Mouse (Mus musculus) lung, postnatal 0 days (tissue): ENCODE measurements around the gene Mpg. TPM values are rescaled to one million over a fixed set of nuclear protein-coding genes. Genes with fewer than 3 reads are reported as not detected.

Experiments
- ATAC-seq: fragments of 200-750 bp; cut with Nextera tagmentation; 2 replicates; pipeline ENCODE4 v1.8.0; 2017; ENCODE audit warnings: moderate library complexity
- DNase-seq: peaks from one replicate; pipeline ENCODE4 v3.0.0-alpha.2; 2016; ENCODE audit warnings: low spot score
- H3K27ac ChIP-seq: fragments of 300-500 bp; sonication (generic); 2 replicates; pipeline ENCODE4 v1.5.1; 2014; ENCODE audit warnings: antibody characterized with exemption, mild to moderate bottlenecking, low read length, mixed read lengths
- H3K27me3 ChIP-seq: fragments of 300-500 bp; sonication (generic); replicated peaks from 2 replicates; pipeline ENCODE4 v1.6.1; 2014; ENCODE audit warnings: low read length, mixed read lengths; ENCODE audit not compliant: insufficient read depth
- H3K36me3 ChIP-seq: fragments of 300-500 bp; sonication (generic); 2 replicates; pipeline ENCODE4 v1.6.1; 2014; ENCODE audit warnings: low read length, mixed read lengths; ENCODE audit not compliant: insufficient read depth
- H3K4me1 ChIP-seq: fragments of 300-500 bp; sonication (generic); 2 replicates; pipeline ENCODE4 v1.6.1; 2014; ENCODE audit warnings: antibody characterized with exemption, low read depth, low read length, mixed read lengths; ENCODE audit not compliant: insufficient read depth
- H3K4me2 ChIP-seq: fragments of 300-500 bp; sonication (generic); replicated peaks from 2 replicates; pipeline ENCODE4 v1.6.1; 2014; ENCODE audit warnings: low read depth, mild to moderate bottlenecking, low read length, moderate library complexity, mixed read lengths
- H3K4me3 ChIP-seq: fragments of 300-500 bp; sonication (generic); 2 replicates; pipeline ENCODE4 v1.5.1; 2014; ENCODE audit warnings: low read depth, low read length
- H3K9ac ChIP-seq: fragments of 300-500 bp; sonication (generic); replicated peaks from 2 replicates; pipeline ENCODE4 v1.6.1; 2014; ENCODE audit warnings: low read depth, mild to moderate bottlenecking
- H3K9me3 ChIP-seq: fragments of 300-500 bp; sonication (generic); 2 replicates; pipeline ENCODE4 v1.6.1; 2016; ENCODE audit warnings: low read length, mixed read lengths
- CTCF ChIP-seq: IDR thresholded peaks from 2 replicates; pipeline ENCODE4 v1.5.1; 2016; ENCODE audit warnings: antibody characterized with exemption, mild to moderate bottlenecking
- EP300 ChIP-seq: IDR thresholded peaks from 2 replicates; pipeline ENCODE4 v1.6.1; 2016; ENCODE audit warnings: antibody characterized with exemption, mild to moderate bottlenecking, control low read depth
- WGBS: fragments of 180-500 bp; shearing (Covaris S2); extraction: QIAGEN DNeasy Blood & Tissue Kit; methylation state at CpG from one replicate; pipeline ENCODE4 v1.1.7; 2014; 5-methylcytosine and 5-hydroxymethylcytosine counted together
- polyA plus RNA-seq: library from polyadenylated mRNA; unstranded; fragments of >200 nt; fragmentation: Nextera tagmentation; extraction: Ambion mirVana; gene quantifications from 2 replicates; pipeline ENCODE4 v1.2.1, GENCODE M21; 2015

Mpg gene
- polyA plus RNA-seq, 1 experiment from 2014 or later: 22.9 TPM

GRCm38 (mm10) chr11:32278458-32278957, 52.2 kb downstream of the Mpg start:
- TF ChIP-seq CTCF: no peak
- TF ChIP-seq EP300: no peak
- H3K27me3 ChIP-seq: 0 out of 2 replicates have a peak, but pooled peaks cover 2% of the 10 kb centered on the region
- 70% methylated on average over 12 of the region's 12 CpGs for WGBS

GRCm38 (mm10) chr11:32280646-32281045, 54.3 kb downstream of the Mpg start:
- Histone ChIP-seq H3K4me3 (no peak overlapping the region), H3K4me1 (no peaks in the 10 kb centered on the region), H3K27me3 (0 out of 2 replicates have a peak, but pooled peaks cover 2% of the 10 kb centered on the region), H3K9ac (no peak overlapping the region), H3K27ac (no peak overlapping the region), H3K36me3 (no peaks in the 10 kb centered on the region), H3K4me2 (no peak overlapping the region), H3K9me3 (no peaks in the 10 kb centered on the region)
- WGBS: 69% methylated on average over 2 of the region's 2 CpGs
- TF ChIP-seq EP300: no peak
- DNase-seq: no peak
- ATAC-seq: no peak

More at GRCm38 (mm10) chr11:32278458-32278957, 52.2 kb downstream of the Mpg start:
- H3K4me2 ChIP-seq: no peak overlapping the region
- no peaks in the 10 kb centered on the region for H3K36me3 ChIP-seq
- DNase-seq (no peak), ATAC-seq (no peak)
- H3K27ac ChIP-seq: no peak overlapping the region
- no peaks in the 10 kb centered on the region for H3K9me3 ChIP-seq
- no peak overlapping the region for H3K4me3 ChIP-seq
- H3K9ac ChIP-seq: no peak overlapping the region
- H3K4me1 ChIP-seq: no peaks in the 10 kb centered on the region

GRCm38 (mm10) chr11:32281416-32282144, 55.3 kb downstream of the Mpg start:
- DNase-seq: no peak
- H3K4me3 ChIP-seq: no peak overlapping the region

More at GRCm38 (mm10) chr11:32281416-32282144, 55.3 kb downstream of the Mpg start:
- Histone ChIP-seq H3K36me3 (no peaks in the 10 kb centered on the region), H3K9me3 (no peaks in the 10 kb centered on the region), H3K27me3 (0 out of 2 replicates have a peak, but pooled peaks cover 2% of the 10 kb centered on the region), H3K4me1 (no peaks in the 10 kb centered on the region), H3K27ac (no peak overlapping the region), H3K9ac (no peak overlapping the region), H3K4me2 (no peak overlapping the region)
- TF ChIP-seq CTCF (no peak), EP300 (no peak)
- 68% methylated on average over 1 of the region's 1 CpGs for WGBS
- ATAC-seq: no peak

Other genes with a start within 250 kb of the Mpg start
- 0.20 and 0.38 TPM in 2 replicates for gene Nsg2, start 226.0 kb upstream of the Mpg start, polyA plus RNA-seq
- gene Il9r, start 26.2 kb upstream of the Mpg start, polyA plus RNA-seq: 0.05 TPM in 1 of 2 replicates, not detected in the other
- 18.9 and 20.8 TPM in 2 replicates for gene Snrnp25, start 21.1 kb upstream of the Mpg start, polyA plus RNA-seq
- gene Rhbdf1, start 4.2 kb upstream of the Mpg start, polyA plus RNA-seq: 54.8 and 58.5 TPM in 2 replicates
- gene Nprl3, start 41.2 kb downstream of the Mpg start, polyA plus RNA-seq: 33.6 TPM in 2 replicates
- 5.0 and 7.7 TPM in 2 replicates for gene Hba-x, start 49.9 kb downstream of the Mpg start, polyA plus RNA-seq
- gene Hba-a1, start 57.0 kb downstream of the Mpg start, polyA plus RNA-seq: 11,284 and 13,685 TPM in 2 replicates
- gene Hbq1b, start 60.5 kb downstream of the Mpg start, polyA plus RNA-seq: 2.8 and 4.0 TPM in 2 replicates
- gene Hba-a2, start 70.0 kb downstream of the Mpg start, polyA plus RNA-seq: 27,628 and 32,987 TPM in 2 replicates
- 0.94 and 1.4 TPM in 2 replicates for gene Hbq1a, start 73.6 kb downstream of the Mpg start, polyA plus RNA-seq
- gene Sh3pxd2b, start 121.3 kb downstream of the Mpg start, polyA plus RNA-seq: 7.4 and 9.4 TPM in 2 replicates
- 23.7 and 25.1 TPM in 2 replicates for gene Ubtd2, start 228.9 kb downstream of the Mpg start, polyA plus RNA-seq